Mouse (Mus musculus): ENCODE results near the gene Apoh. TPM values are rescaled to one million over a fixed set of nuclear protein-coding genes. Genes with fewer than 3 reads are reported as not detected.

The Apoh gene
- polyA plus RNA-seq, 1 experiment from 2014 or later = not detected

DNA sequence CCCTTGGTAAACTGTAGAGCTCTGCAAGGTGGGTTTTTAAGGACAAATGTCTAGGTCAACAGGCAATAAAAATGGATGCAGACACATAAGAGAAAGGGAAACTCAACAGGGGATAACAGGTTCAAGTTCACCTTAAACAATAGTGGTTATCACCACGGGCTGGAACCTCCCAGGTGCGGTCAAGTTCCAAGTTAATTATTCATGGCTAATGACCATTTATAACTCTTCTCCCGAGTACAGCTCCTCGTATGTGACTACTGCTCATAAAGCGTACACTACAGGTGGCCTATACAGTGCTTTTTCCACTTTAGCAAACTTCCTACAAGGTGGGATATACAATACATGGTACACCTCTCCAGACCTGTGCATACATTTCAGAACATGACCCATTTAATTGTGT lies 33.4 kb upstream of the Apoh start:
- H3K4me1 ChIP-seq = peaks cover 5% of the 10 kb centered on the region
- no peak overlapping the region for H3K27ac ChIP-seq (replicated peaks)
- no peaks in the 10 kb centered on the region for H3K27me3 ChIP-seq (replicated peaks; ENCODE audit: low read depth, poor library complexity, severe bottlenecking)
- 91% methylated on average over 5 of the region's 5 CpGs for WGBS
- no peaks in the 10 kb centered on the region for H3K9me3 ChIP-seq
- no peaks in the 10 kb centered on the region for H3K36me3 ChIP-seq (replicated peaks)
- DNase-seq (ENCODE audit: low spot score) = no peak
- no peak overlapping the region for H3K4me3 ChIP-seq

DNA sequence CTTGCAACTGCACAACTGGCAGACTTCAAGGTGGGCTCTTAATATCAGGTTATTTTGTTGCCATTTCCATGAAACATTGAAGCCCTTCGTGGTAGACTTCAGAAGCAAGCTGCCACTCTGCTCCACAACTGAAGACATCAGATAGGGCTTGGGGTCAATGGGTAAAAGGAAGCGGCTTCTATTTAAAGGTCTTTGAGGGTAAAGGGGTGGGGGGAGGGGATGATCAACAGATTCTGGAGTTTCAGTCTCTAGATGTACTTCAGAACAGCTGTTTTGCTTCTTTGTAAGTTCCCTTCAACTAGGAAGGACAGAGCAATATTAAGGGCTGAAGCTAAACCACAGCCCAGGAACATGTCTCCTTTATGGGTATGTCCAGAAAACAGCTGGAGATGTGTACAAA lies 31.2 kb upstream of the Apoh start:
- H3K4me1 ChIP-seq = peaks cover 5% of the 10 kb centered on the region
- H3K36me3 ChIP-seq (replicated peaks) = no peaks in the 10 kb centered on the region
- DNase-seq (ENCODE audit: low spot score) = no peak
- no peak overlapping the region for H3K27ac ChIP-seq (replicated peaks)
- no peaks in the 10 kb centered on the region for H3K27me3 ChIP-seq (replicated peaks; ENCODE audit: low read depth, poor library complexity, severe bottlenecking)
- WGBS = 59% methylated on average over 2 of the region's 2 CpGs
- no peaks in the 10 kb centered on the region for H3K9me3 ChIP-seq
- no peak overlapping the region for H3K4me3 ChIP-seq

DNA sequence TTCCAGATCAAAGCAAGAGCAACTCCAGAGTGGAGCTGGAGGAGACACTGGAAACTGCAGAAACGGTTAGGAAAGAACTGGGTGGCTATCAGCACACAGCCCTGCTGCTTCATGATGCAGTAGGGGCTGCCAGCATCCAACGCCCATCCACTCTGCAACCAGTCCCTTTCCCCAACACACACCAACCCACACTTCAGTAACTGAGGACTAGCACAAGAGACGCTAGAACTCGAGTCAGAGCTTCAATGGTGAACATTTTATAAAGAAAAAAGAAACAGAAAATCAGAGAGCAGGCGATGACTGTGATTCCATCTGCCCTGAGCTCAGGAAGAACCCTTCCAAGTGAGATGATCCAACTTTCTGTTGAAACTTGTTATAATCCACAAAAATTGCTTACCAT lies 30.6 kb upstream of the Apoh start:
- 79% methylated on average over 5 of the region's 5 CpGs for WGBS
- no peak for DNase-seq (ENCODE audit: low spot score)
- no peaks in the 10 kb centered on the region for H3K9me3 ChIP-seq
- no peak overlapping the region for H3K27ac ChIP-seq (replicated peaks)
- no peaks in the 10 kb centered on the region for H3K27me3 ChIP-seq (replicated peaks; ENCODE audit: low read depth, poor library complexity, severe bottlenecking)
- peaks cover 5% of the 10 kb centered on the region for H3K4me1 ChIP-seq
- H3K4me3 ChIP-seq = no peak overlapping the region
- H3K36me3 ChIP-seq (replicated peaks) = no peaks in the 10 kb centered on the region

DNA sequence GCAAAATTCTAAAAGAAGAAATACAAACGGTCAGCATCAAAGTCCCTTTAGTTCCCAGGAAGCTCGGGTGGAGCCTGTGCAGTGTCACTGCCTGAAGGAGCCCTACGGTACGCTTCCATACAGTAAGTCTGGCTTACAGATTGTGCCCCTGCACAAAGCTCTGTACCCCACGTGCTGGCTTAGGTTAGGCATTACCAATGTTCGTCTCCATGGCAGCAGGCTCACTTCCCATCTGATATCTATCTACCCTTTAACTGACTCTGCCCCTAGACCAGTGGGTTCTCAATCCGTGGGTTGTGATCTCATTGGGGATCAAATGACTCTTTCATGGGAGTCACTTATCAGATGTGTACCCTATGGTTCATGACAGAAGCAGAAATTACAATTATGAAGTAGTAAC lies 27.4 kb upstream of the Apoh start:
- Histone ChIP-seq H3K27ac (replicated peaks) (no peak overlapping the region), H3K9me3 (no peaks in the 10 kb centered on the region), H3K27me3 (replicated peaks; ENCODE audit: low read depth, poor library complexity, severe bottlenecking) (no peaks in the 10 kb centered on the region), H3K4me1 (peaks cover 5% of the 10 kb centered on the region), H3K4me3 (no peak overlapping the region), H3K36me3 (replicated peaks) (no peaks in the 10 kb centered on the region)
- 80% methylated on average over 7 of the region's 7 CpGs for WGBS
- no peak for DNase-seq (ENCODE audit: low spot score)

DNA sequence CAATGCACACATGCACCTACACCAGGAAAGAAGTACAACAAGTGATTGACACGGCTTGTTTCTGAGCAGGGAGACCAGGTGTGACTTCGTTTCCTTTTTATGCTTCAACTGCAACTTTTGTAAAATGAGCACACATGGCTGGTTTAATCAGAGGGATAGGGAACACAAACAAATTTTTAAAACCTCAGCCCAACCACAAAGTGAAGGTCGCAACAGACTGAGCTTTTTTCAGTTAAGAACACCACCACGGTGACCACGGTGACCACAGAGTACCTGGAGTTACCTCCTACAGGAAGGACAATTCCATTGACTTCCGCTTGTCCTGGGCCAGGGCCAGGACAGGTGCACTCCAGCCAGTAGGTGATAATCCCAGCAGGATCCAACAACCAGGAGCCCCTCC lies 25.3 kb upstream of the Apoh start:
- DNase-seq (ENCODE audit: low spot score) = no peak
- Histone ChIP-seq H3K36me3 (replicated peaks) (no peaks in the 10 kb centered on the region), H3K9me3 (no peaks in the 10 kb centered on the region), H3K27me3 (replicated peaks; ENCODE audit: low read depth, poor library complexity, severe bottlenecking) (no peaks in the 10 kb centered on the region), H3K27ac (replicated peaks) (no peak overlapping the region), H3K4me3 (no peak overlapping the region), H3K4me1 (no peaks in the 10 kb centered on the region)
- WGBS = 78% methylated on average over 6 of the region's 6 CpGs

DNA sequence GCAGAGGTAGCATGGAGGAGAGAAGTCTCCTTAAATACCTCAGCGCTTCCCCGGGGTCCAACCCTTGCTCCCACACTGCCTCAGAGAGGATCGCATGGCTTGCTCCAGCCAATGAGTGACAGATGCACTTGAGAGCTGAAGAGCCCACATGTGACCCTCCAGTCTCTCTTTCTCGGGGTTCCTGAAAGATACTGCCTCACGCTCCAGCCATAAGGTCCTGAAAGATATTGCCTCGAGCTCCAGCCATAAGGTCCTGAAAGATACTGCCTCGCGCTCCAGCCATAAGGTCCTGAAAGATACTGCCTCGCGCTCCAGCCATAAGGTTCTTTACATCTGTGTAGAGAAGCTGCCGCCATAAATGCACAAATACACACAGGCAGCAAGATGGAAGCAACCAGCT lies 24.0 kb upstream of the Apoh start:
- no peak for DNase-seq (ENCODE audit: low spot score)
- no peak overlapping the region for H3K4me3 ChIP-seq
- no peaks in the 10 kb centered on the region for H3K4me1 ChIP-seq
- WGBS = 87% methylated on average over 11 of the region's 11 CpGs
- H3K36me3 ChIP-seq (replicated peaks) = no peaks in the 10 kb centered on the region
- no peak overlapping the region for H3K27ac ChIP-seq (replicated peaks)
- no peaks in the 10 kb centered on the region for H3K27me3 ChIP-seq (replicated peaks; ENCODE audit: low read depth, poor library complexity, severe bottlenecking)
- H3K9me3 ChIP-seq = no peaks in the 10 kb centered on the region

DNA sequence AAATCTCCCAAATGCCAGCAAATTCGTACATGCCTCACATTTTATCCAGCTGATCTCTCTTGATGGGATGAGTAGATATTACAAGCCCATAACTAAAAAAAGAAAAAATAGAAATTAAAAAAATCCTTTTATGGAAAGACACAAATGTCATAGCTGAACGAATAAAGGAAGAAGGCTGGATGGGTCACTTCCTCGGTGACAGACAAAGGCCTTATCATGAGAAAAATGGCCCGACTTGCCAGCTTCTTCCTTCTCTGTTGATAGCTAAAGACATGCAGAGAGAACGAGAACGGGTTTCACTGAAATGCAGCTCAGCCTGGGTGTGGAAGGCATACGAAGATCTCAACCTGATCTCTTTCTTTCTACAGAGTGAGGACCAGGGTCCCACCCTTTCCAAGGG lies 22.6 kb upstream of the Apoh start:
- DNase-seq (ENCODE audit: low spot score) = no peak
- Histone ChIP-seq H3K27ac (replicated peaks) (no peak overlapping the region), H3K9me3 (no peaks in the 10 kb centered on the region), H3K4me1 (no peaks in the 10 kb centered on the region), H3K4me3 (no peak overlapping the region), H3K36me3 (replicated peaks) (no peaks in the 10 kb centered on the region), H3K27me3 (replicated peaks; ENCODE audit: low read depth, poor library complexity, severe bottlenecking) (no peaks in the 10 kb centered on the region)
- WGBS = 87% methylated on average over 7 of the region's 7 CpGs

DNA sequence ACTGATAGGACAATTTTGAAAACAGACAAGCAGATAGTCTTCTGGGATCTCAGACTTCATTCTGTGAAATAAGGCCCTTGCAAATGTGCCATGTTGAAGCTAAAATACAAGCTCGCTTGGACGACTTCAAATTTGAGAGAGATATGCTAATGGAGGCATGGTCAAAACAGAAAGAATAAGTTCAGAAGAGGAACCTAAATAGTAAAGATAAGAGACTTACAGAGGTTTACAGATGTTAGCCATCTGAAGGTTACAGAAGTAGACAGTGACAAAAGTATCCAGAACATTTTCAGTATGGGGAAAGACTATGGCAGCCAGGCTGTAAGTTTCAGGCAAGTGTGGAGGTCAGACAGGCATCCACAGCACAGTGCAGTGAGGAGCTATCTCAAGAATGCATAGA lies 21.0 kb upstream of the Apoh start:
- Histone ChIP-seq H3K36me3 (replicated peaks) (no peaks in the 10 kb centered on the region), H3K9me3 (no peaks in the 10 kb centered on the region), H3K27me3 (replicated peaks; ENCODE audit: low read depth, poor library complexity, severe bottlenecking) (no peaks in the 10 kb centered on the region), H3K27ac (replicated peaks) (no peak overlapping the region), H3K4me1 (peaks cover 9% of the 10 kb centered on the region; the same call in 1 of the 2 replicates), H3K4me3 (no peak overlapping the region)
- 94% methylated on average over 2 of the region's 2 CpGs for WGBS
- DNase-seq (ENCODE audit: low spot score) = no peak

DNA sequence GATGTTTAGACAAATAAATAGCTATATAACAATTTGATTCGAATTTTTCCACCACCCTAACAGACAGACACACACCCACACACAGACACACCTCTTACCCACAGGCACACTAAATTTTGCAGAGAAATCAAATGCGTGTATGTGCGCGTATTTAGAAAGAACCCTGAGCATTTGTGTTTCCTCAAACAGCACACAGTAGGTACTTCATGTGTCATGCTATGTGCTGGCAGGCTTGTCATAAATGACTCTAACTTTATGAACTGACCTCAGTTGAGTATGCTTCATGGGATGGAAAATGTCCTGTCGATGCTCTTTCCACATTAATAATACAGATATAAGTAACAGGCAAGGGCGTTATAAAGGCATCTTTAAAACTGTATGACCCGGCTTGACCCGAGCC lies 17.2 kb upstream of the Apoh start:
- Histone ChIP-seq H3K27ac (replicated peaks) (no peak overlapping the region), H3K27me3 (replicated peaks; ENCODE audit: low read depth, poor library complexity, severe bottlenecking) (no peaks in the 10 kb centered on the region), H3K9me3 (no peaks in the 10 kb centered on the region), H3K4me1 (peaks cover 12% of the 10 kb centered on the region; the same call in 1 of the 2 replicates), H3K4me3 (no peak overlapping the region), H3K36me3 (replicated peaks) (no peaks in the 10 kb centered on the region)
- DNase-seq (ENCODE audit: low spot score) = no peak
- WGBS = 79% methylated on average over 8 of the region's 8 CpGs

DNA sequence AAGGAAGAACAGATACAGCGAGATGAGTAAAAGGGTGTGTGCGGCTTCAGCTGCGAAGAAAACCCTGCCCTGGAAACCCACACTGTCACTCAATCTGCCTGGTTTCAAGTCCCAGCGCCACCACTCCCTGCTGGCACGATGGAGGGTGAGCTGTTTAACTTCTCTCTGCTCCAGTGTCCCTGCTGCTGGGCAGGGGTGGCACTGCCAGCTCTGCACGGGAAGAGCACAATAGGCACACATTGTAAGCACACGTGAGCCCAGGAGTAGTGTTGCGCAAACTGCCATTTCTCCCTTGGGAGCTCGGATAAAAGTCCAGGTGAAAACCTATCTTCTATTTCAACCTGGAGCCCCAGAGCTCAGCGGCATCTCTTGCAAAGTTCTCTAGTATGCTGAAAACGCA lies 12.3 kb upstream of the Apoh start:
- Histone ChIP-seq H3K36me3 (replicated peaks) (no peaks in the 10 kb centered on the region), H3K4me3 (no peak overlapping the region), H3K27ac (replicated peaks) (no peak overlapping the region), H3K27me3 (replicated peaks; ENCODE audit: low read depth, poor library complexity, severe bottlenecking) (no peaks in the 10 kb centered on the region), H3K9me3 (no peaks in the 10 kb centered on the region), H3K4me1 (peaks cover 21% of the 10 kb centered on the region; the same call in 1 of the 2 replicates)
- no peak for DNase-seq (ENCODE audit: low spot score)
- 89% methylated on average over 11 of the region's 11 CpGs for WGBS

DNA sequence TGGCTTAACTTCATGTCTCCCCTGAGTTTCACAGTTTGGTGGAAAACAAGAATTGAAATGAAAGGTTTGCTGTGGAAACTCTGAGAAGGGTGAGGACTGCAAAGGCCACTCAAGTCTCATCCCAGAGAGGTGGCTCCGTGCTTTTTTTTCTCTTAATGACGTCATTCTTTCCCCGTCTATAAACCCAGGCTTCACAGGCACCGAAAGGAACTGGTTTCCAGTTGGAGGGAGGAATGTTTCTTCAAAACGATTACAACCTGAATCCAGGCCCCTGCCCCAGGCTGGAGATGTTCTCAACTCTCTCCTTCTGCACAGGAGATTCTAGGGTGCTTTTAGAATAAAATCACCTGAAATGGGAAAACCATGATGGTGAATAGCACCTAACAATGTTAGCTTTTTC lies 10.1 kb upstream of the Apoh start:
- H3K4me3 ChIP-seq = no peak overlapping the region
- H3K9me3 ChIP-seq = no peaks in the 10 kb centered on the region
- H3K27me3 ChIP-seq (replicated peaks; ENCODE audit: low read depth, poor library complexity, severe bottlenecking) = no peaks in the 10 kb centered on the region; the same call in none of the 2 replicates
- no peak for DNase-seq (ENCODE audit: low spot score)
- H3K36me3 ChIP-seq (replicated peaks) = no peaks in the 10 kb centered on the region
- H3K27ac ChIP-seq (replicated peaks) = no peak overlapping the region
- H3K4me1 ChIP-seq = peaks cover 18% of the 10 kb centered on the region
- 63% methylated on average over 5 of the region's 5 CpGs for WGBS

DNA sequence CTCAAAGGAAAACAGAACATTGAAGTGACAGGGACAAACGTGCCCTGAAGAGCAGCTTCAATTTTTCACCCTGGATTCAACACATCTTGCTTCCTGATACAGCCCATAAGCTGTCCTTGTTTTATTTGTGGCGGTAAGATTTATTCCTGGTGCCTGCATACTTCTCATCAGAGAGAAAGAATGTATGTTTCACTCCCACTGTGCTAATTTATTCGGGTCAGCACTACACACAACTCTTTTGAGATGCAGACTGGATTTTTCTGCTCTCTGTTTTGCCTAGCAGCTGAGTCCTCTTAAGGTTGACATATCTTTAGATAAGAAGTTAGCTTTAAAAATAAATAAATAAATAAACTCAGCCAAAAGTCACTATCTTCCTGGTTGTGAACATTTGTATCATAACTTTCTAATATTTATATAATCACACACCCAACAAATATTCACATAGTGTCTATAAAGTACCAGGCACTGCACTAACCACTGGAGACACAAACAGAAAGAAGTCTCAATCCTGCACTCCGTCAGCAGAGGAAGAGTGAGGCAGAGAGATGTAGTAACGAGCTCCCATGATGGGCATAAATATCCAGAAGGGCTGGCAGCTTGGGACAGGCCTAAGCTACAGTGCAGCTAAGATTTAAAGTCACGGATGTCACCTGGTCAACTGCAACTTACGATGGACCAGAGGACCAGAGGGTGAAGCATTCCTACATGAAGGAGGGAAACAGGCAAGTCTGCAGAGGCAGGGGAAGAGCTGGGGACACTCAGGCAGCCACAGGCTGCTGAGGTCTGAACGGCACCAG lies 9.4 kb upstream of the Apoh start:
- no peaks in the 10 kb centered on the region for H3K36me3 ChIP-seq (replicated peaks)
- H3K4me1 ChIP-seq = peaks cover 18% of the 10 kb centered on the region
- no peaks in the 10 kb centered on the region for H3K9me3 ChIP-seq
- DNase-seq (ENCODE audit: low spot score) = no peak
- no peaks in the 10 kb centered on the region; the same call in none of the 2 replicates for H3K27me3 ChIP-seq (replicated peaks; ENCODE audit: low read depth, poor library complexity, severe bottlenecking)
- no peak overlapping the region for H3K4me3 ChIP-seq
- 74% methylated on average over 8 of the region's 8 CpGs for WGBS
- no peak overlapping the region for H3K27ac ChIP-seq (replicated peaks)

DNA sequence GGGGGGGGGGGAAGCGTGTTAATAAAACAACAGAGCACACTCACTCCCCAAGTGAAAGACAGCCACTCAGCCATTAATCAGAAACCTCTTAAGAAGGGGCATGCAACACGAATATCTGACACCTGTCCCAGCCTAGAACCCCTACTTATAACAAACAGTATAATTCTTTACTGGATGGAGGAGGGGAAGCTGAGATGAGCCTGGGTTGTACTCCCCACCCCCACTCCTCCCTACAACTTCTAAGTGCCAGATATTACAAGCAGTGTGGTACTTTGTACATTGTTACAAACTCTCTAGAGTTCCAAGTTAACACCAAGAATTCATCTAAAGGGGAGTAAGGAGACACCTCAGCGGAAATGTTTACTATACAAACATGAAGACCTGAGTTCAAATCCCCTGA lies 8.5 kb upstream of the Apoh start:
- WGBS = 67% methylated on average over 3 of the region's 3 CpGs
- Histone ChIP-seq H3K4me3 (no peak overlapping the region), H3K27ac (replicated peaks) (no peak overlapping the region), H3K27me3 (replicated peaks; ENCODE audit: low read depth, poor library complexity, severe bottlenecking) (no peaks in the 10 kb centered on the region; the same call in none of the 2 replicates), H3K9me3 (no peaks in the 10 kb centered on the region), H3K4me1 (peaks cover 16% of the 10 kb centered on the region), H3K36me3 (replicated peaks) (no peaks in the 10 kb centered on the region)
- no peak for DNase-seq (ENCODE audit: low spot score)
